Mouse (Mus musculus): ENCODE measurements around the gene Aff3.

Aff3 gene

GRCm38 (mm10) chr1:38604611-38605010 lies 60.1 kb downstream of the Aff3 start:
- intact Hi-C loops (cut with DNase I), result no loop called here

GRCm38 (mm10) chr1:38601802-38602508 lies 62.8 kb downstream of the Aff3 start:
- intact Hi-C loops (cut with DNase I), result no loop called here

- intact Hi-C loops (cut with DNase I), result no loop called here
Measured at GRCm38 (mm10) chr1:38595311-38595710, 69.4 kb downstream of the Aff3 start.

- intact Hi-C loops (cut with DNase I), result no loop called here
Measured at GRCm38 (mm10) chr1:38594766-38595165, 70.0 kb downstream of the Aff3 start.

GRCm38 (mm10) chr1:38591194-38591593 lies 73.6 kb downstream of the Aff3 start:
- intact Hi-C loops (cut with DNase I), result no loop called here

- intact Hi-C loops (cut with DNase I), result no loop called here
Measured at GRCm38 (mm10) chr1:38588741-38589140, 76.0 kb downstream of the Aff3 start.

GRCm38 (mm10) chr1:38582328-38582727 lies 82.4 kb downstream of the Aff3 start:
- intact Hi-C loops (cut with DNase I), result no loop called here

GRCm38 (mm10) chr1:38580572-38580971 lies 84.2 kb downstream of the Aff3 start:
- intact Hi-C loops (cut with DNase I), result no loop called here

- intact Hi-C loops (cut with DNase I), result no loop called here
Measured at GRCm38 (mm10) chr1:38578339-38578738, 86.4 kb downstream of the Aff3 start.

- intact Hi-C loops (cut with DNase I), result no loop called here
Measured at GRCm38 (mm10) chr1:38567791-38568190, 97.0 kb downstream of the Aff3 start.

- intact Hi-C loops (cut with DNase I), result no loop called here
Measured at GRCm38 (mm10) chr1:38566101-38566678, 98.6 kb downstream of the Aff3 start.

- intact Hi-C loops (cut with DNase I), result no loop called here
Measured at GRCm38 (mm10) chr1:38565295-38565777, 99.4 kb downstream of the Aff3 start.

- intact Hi-C loops (cut with DNase I), result no loop called here
Measured at GRCm38 (mm10) chr1:38562397-38563199, 102.2 kb downstream of the Aff3 start.

GRCm38 (mm10) chr1:38561331-38561730 lies 103.4 kb downstream of the Aff3 start:
- intact Hi-C loops (cut with DNase I), result no loop called here

- intact Hi-C loops (cut with DNase I), result no loop called here
Measured at GRCm38 (mm10) chr1:38560666-38561065, 104.1 kb downstream of the Aff3 start.

GRCm38 (mm10) chr1:38557615-38558014 lies 107.1 kb downstream of the Aff3 start:
- intact Hi-C loops (cut with DNase I), result no loop called here

GRCm38 (mm10) chr1:38554546-38554945 lies 110.2 kb downstream of the Aff3 start:
- intact Hi-C loops (cut with DNase I), result no loop called here

- intact Hi-C loops (cut with DNase I), result no loop called here
Measured at GRCm38 (mm10) chr1:38553090-38553489, 111.7 kb downstream of the Aff3 start.

- intact Hi-C loops (cut with DNase I), result no loop called here
Measured at GRCm38 (mm10) chr1:38550579-38550978, 114.2 kb downstream of the Aff3 start.

GRCm38 (mm10) chr1:38548671-38549661 lies 115.8 kb downstream of the Aff3 start:
- intact Hi-C loops (cut with DNase I), result no loop called here

- intact Hi-C loops (cut with DNase I), result no loop called here
Measured at GRCm38 (mm10) chr1:38547685-38548084, 117.1 kb downstream of the Aff3 start.

All from adrenal gland (tissue).